Mouse (Mus musculus) heart, embryonic 12.5 days (tissue): Measurements from ENCODE around the gene Mrpl54. TPM values are rescaled to one million over a fixed set of nuclear protein-coding genes. Genes with fewer than 3 reads are reported as not detected.

Experiments used
- ATAC-seq: fragments of 200-750 bp; cut with Nextera tagmentation; 2 replicates; pipeline ENCODE4 v1.8.0; 2017; ENCODE audit warnings: moderate TSS enrichment, moderate library complexity; ENCODE audit not compliant: insufficient number of reproducible peaks, low FRiP score
- H3K27ac ChIP-seq: fragments of 300-500 bp; sonication (generic); 2 replicates; pipeline ENCODE4 v1.5.1; 2016; ENCODE audit warnings: mild to moderate bottlenecking, moderate library complexity; ENCODE audit not compliant: poor library complexity, severe bottlenecking
- H3K27me3 ChIP-seq: fragments of 300-500 bp; sonication (generic); replicated peaks from 2 replicates; pipeline ENCODE4 v1.6.1; 2016; ENCODE audit warnings: mild to moderate bottlenecking, moderate library complexity
- H3K36me3 ChIP-seq: fragments of 300-500 bp; sonication (generic); 2 replicates; pipeline ENCODE4 v1.6.1; 2016; ENCODE audit warnings: mild to moderate bottlenecking, moderate library complexity
- H3K4me1 ChIP-seq: fragments of 300-500 bp; sonication (generic); replicated peaks from 2 replicates; pipeline ENCODE4 v1.6.1; 2016; ENCODE audit warnings: mild to moderate bottlenecking
- H3K4me2 ChIP-seq: fragments of 300-500 bp; sonication (generic); 2 replicates; pipeline ENCODE4 v1.6.1; 2016; ENCODE audit warnings: mild to moderate bottlenecking, moderate library complexity
- H3K4me3 ChIP-seq: fragments of 300-500 bp; sonication (generic); 2 replicates; pipeline ENCODE4 v1.5.1; 2016; ENCODE audit warnings: mild to moderate bottlenecking
- H3K9ac ChIP-seq: fragments of 300-500 bp; sonication (generic); 2 replicates; pipeline ENCODE4 v1.6.1; 2016; ENCODE audit warnings: mild to moderate bottlenecking, moderate library complexity
- H3K9me3 ChIP-seq: fragments of 300-500 bp; sonication (generic); replicated peaks from 2 replicates; pipeline ENCODE4 v1.6.1; 2016; ENCODE audit warnings: mild to moderate bottlenecking, moderate library complexity
- WGBS: fragments of 180-500 bp; shearing (Covaris S2); methylation state at CpG from one replicate; pipeline ENCODE4 v1.1.7; 2016; 5-methylcytosine and 5-hydroxymethylcytosine counted together
- polyA plus RNA-seq: library from polyadenylated mRNA; unstranded; fragments of >200 nt; fragmentation: Nextera tagmentation; extraction: Ambion mirVana; gene quantifications from 2 replicates; pipeline ENCODE4 v1.2.1, GENCODE M21; 2016

The Mrpl54 gene
- polyA plus RNA-seq, 1 experiment from 2014 or later = 243 TPM

DNA sequence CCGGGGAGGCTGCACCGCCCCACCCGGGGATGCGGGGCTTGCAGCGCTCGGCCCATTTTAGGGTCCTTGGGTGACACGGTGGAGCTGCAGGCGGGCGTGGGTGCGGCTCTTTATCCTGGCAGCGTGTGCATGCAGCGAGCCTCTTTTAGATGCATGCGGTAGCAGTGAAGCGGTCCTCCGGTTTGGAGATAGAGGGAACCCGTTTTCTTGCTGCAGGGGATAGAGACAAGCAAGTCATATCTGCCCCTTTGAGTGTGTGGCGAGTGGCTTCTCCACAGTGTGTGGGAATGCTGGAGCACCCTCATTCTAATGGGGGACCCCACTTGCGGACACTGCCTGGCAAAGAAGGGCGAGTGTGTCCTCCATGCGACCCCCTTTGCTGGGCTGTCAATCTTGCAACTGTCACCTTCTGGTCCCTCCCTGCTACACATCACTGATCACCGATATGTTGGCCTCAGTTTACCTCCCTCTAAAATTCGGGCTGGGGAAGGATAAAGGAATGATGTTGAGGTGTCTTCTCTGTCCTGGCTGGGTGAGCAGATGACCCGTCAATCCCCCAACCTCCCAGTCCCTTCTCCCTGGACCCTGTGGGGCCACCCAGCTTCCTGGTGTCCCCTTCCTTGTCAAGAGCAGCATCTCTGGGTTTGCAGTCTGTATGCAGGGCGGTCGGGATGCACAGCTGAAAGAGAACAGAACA, 26.7 kb upstream of the Mrpl54 start:
- Histone ChIP-seq H3K27ac (peak overlapping the region; percentile 68; the same call in 1 of the 2 replicates), H3K4me2 (peak overlapping the region; percentile 87), H3K4me1 (peaks cover 52% of the 10 kb centered on the region), H3K27me3 (peaks cover 28% of the 10 kb centered on the region), H3K36me3 (no peaks in the 10 kb centered on the region), H3K9ac (peak overlapping the region; percentile 89), H3K4me3 (peak overlapping the region; percentile 74), H3K9me3 (no peaks in the 10 kb centered on the region)
- WGBS = 3% methylated on average over 25 of the region's 25 CpGs
- no peak for ATAC-seq

- H3K4me2 ChIP-seq = peak within 1 kb of the TSS; percentile 87
- no peaks in the 10 kb centered on the region for H3K36me3 ChIP-seq
- H3K27ac ChIP-seq = peak within 1 kb of the TSS; percentile 68
- H3K9me3 ChIP-seq = no peaks in the 10 kb centered on the region
- peak within 1 kb of the TSS; percentile 74 for H3K4me3 ChIP-seq
- peaks cover 35% of the 10 kb centered on the region for H3K27me3 ChIP-seq
- H3K9ac ChIP-seq = peak within 1 kb of the TSS; percentile 89
- ATAC-seq = peak; percentile 96
- WGBS = under 1% methylated on average over 80 of the region's 80 CpGs
- peaks cover 44% of the 10 kb centered on the region for H3K4me1 ChIP-seq
Observed at GRCm38 (mm10) chr10:81292554-81293333, 26.0 kb upstream of the Mrpl54 start, which contains the start of gene Pip5k1c. Gene Pip5k1c (plus strand): TSS chr10:81292963.

DNA sequence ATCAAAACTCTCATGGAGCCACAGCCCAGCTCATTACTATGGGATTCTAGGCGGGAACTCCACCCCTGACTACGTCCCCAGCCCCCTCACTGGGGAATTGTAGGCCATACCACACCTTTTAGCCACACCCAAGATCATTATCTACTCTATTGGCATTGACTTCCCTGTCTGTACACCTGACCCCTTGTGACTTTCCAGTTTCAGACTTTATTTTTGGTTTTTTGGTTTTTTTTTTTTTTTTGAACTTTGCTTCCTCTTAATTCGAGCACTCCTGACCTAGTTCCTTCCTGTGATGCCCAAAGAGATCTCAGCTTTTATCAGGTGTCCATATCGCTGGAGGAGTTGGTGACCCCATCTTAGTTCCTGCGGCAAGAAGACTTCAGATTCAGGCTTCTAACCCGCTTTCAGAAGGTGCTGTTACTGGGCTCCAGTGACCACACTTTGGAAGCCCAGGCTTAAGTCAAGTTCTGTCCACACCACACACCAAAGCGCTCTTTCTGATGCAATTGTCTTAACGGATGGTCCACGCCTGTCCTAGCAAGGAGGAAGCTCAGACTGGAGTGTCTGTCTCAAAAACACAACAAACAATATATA, 24.9 kb upstream of the Mrpl54 start, which contains the start of gene Tjp3:
Gene Tjp3 (minus strand): TSS at position 71 of the 594 bp plus-strand sequence.
- WGBS = 72% methylated on average over 9 of the region's 9 CpGs

GRCm38 (mm10) chr10:81290698-81291460, 24.1 kb upstream of the Mrpl54 start:
- no peak overlapping the region for H3K9ac ChIP-seq
- no peak overlapping the region for H3K4me2 ChIP-seq
- no peak overlapping the region for H3K27ac ChIP-seq
- no peak overlapping the region for H3K4me3 ChIP-seq
- no peaks in the 10 kb centered on the region for H3K9me3 ChIP-seq
- H3K4me1 ChIP-seq = peaks cover 36% of the 10 kb centered on the region
- no peaks in the 10 kb centered on the region for H3K36me3 ChIP-seq
- ATAC-seq = no peak
- WGBS = 18% methylated on average over 24 of the region's 24 CpGs
- H3K27me3 ChIP-seq = peaks cover 44% of the 10 kb centered on the region

More for the DNA sequence above, 24.9 kb upstream of the Mrpl54 start, which contains the start of gene Tjp3:
- H3K27me3 ChIP-seq = peaks cover 44% of the 10 kb centered on the region
- H3K36me3 ChIP-seq = no peaks in the 10 kb centered on the region
- no peaks in the 10 kb centered on the region for H3K9me3 ChIP-seq
- H3K4me2 ChIP-seq = peak within 1 kb of the TSS; percentile 87; the same call in 1 of the 2 replicates
- no peak within 1 kb of the TSS for H3K9ac ChIP-seq
- H3K4me1 ChIP-seq = peaks cover 38% of the 10 kb centered on the region
- no peak within 1 kb of the TSS for H3K27ac ChIP-seq
- no peak for ATAC-seq
- no peak within 1 kb of the TSS for H3K4me3 ChIP-seq

DNA sequence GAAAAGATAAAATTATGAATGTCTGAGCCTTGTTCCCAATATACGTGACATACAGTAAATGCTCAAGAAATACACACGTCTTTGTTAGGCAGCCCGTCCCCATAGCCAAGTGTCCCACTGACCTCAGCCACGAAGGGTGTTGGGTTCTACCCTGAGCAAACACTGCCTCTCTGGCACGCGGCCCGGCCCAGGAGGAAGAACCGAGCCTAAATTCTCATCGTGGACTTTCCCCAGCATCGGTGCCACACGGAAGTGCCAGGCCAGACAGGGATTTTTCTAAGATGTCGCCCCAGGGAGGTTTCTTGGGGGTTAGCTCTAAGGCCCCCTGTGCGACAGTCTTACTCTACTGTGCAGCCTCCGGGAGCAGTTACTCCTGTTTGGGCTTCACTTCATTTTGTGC, 23.1 kb upstream of the Mrpl54 start:
- Histone ChIP-seq H3K4me2 (no peak overlapping the region), H3K36me3 (no peaks in the 10 kb centered on the region), H3K27me3 (peaks cover 51% of the 10 kb centered on the region), H3K9ac (no peak overlapping the region), H3K4me3 (no peak overlapping the region), H3K4me1 (peaks cover 31% of the 10 kb centered on the region), H3K9me3 (no peaks in the 10 kb centered on the region), H3K27ac (no peak overlapping the region)
- 66% methylated on average over 14 of the region's 14 CpGs for WGBS
- no peak for ATAC-seq

- peaks cover 27% of the 10 kb centered on the region for H3K4me1 ChIP-seq
- no peak for ATAC-seq
- H3K9me3 ChIP-seq = no peaks in the 10 kb centered on the region
- H3K27me3 ChIP-seq = peaks cover 56% of the 10 kb centered on the region
- no peak overlapping the region for H3K4me3 ChIP-seq
- H3K4me2 ChIP-seq = no peak overlapping the region
- H3K27ac ChIP-seq = no peak overlapping the region
- H3K9ac ChIP-seq = no peak overlapping the region
- WGBS = 1% methylated on average over 7 of the region's 7 CpGs
- no peaks in the 10 kb centered on the region for H3K36me3 ChIP-seq
Observed at GRCm38 (mm10) chr10:81289278-81289677, 22.5 kb upstream of the Mrpl54 start.

GRCm38 (mm10) chr10:81288601-81289000, 21.9 kb upstream of the Mrpl54 start:
- no peak overlapping the region for H3K4me2 ChIP-seq
- H3K4me3 ChIP-seq = no peak overlapping the region
- no peaks in the 10 kb centered on the region for H3K9me3 ChIP-seq
- H3K9ac ChIP-seq = no peak overlapping the region
- no peaks in the 10 kb centered on the region for H3K36me3 ChIP-seq
- H3K27me3 ChIP-seq = peaks cover 63% of the 10 kb centered on the region
- H3K27ac ChIP-seq = no peak overlapping the region
- 26% methylated on average over 6 of the region's 6 CpGs for WGBS
- no peak for ATAC-seq
- H3K4me1 ChIP-seq = peaks cover 21% of the 10 kb centered on the region

GRCm38 (mm10) chr10:81287513-81288157, 20.9 kb upstream of the Mrpl54 start:
- no peak for ATAC-seq
- WGBS = 49% methylated on average over 8 of the region's 8 CpGs

DNA sequence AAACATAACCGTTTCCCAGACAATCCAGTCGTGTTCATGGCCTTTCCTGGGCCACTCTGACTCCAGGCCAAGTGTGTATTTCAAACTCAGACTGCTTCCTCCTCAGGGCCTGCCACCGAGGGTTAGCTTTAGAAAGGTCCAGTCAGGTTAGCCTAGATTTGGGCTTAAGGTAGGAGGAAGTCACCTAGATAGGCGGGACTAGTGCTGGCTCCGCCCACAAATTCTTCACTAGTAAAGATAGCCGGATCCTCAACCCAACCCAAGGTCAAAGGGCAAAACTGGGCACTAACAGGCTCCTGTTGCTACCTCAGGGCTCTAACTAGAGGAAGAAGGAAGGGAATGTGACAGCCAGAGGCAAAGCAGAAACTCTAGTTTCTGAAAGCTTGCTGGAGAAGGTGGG, 19.9 kb upstream of the Mrpl54 start:
- Histone ChIP-seq H3K9ac (no peak overlapping the region), H3K9me3 (no peaks in the 10 kb centered on the region), H3K4me1 (peaks cover 18% of the 10 kb centered on the region), H3K4me3 (no peak overlapping the region), H3K4me2 (no peak overlapping the region), H3K27ac (no peak overlapping the region), H3K27me3 (peaks cover 79% of the 10 kb centered on the region), H3K36me3 (no peaks in the 10 kb centered on the region)
- 39% methylated on average over 6 of the region's 6 CpGs for WGBS
- no peak for ATAC-seq

More at GRCm38 (mm10) chr10:81287513-81288157, 20.9 kb upstream of the Mrpl54 start:
- Histone ChIP-seq H3K27ac (no peak overlapping the region), H3K4me1 (peaks cover 18% of the 10 kb centered on the region), H3K36me3 (no peaks in the 10 kb centered on the region), H3K9ac (no peak overlapping the region), H3K4me2 (no peak overlapping the region), H3K27me3 (peaks cover 72% of the 10 kb centered on the region), H3K9me3 (no peaks in the 10 kb centered on the region), H3K4me3 (no peak overlapping the region)

DNA sequence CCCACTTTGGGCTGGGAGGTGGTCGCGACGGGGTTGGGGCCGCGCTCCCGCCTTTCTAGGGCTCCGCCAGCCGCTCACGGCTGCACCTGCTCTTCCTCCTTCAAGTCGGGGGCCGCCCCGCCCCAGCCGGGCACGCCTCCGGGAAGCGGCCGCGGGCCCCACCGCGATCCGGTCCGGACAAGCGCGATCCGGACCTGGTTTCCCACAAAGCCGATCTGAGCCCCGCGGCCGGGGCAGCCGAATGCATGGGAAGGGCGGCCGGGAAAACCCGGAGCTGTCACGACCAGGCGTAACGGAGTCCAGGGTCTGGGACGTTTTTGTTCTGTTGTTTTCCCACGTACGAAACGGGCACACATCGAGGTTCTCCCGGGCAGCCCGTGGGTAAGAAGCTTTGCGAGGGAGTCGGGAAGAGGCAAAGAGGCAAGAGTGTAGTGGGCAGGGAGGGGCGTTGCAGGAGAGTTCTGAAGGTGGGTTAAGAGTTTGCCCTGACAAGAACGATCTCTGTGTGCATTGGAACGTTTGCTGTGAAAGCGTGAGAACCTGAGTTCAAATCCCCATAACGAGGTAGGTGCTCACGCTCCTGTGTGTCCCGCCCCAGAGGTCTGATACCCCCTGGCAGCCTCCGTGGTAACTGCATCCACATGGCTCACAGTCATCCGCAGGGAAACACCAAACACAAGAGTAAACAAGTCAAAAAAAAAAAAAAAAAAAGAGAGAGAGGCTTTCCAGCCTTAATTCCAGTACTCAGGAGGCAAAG, 19.1 kb upstream of the Mrpl54 start:
- Histone ChIP-seq H3K4me3 (peak overlapping the region; percentile 42), H3K27me3 (peaks cover 80% of the 10 kb centered on the region), H3K27ac (no peak overlapping the region), H3K36me3 (no peaks in the 10 kb centered on the region), H3K4me1 (peaks cover 13% of the 10 kb centered on the region), H3K4me2 (peak overlapping the region; percentile 71), H3K9me3 (no peaks in the 10 kb centered on the region), H3K9ac (peak overlapping the region; percentile 18)
- WGBS = 2% methylated on average over 47 of the region's 54 CpGs
- ATAC-seq = peak; percentile 75
